Mouse (Mus musculus): ENCODE data around the gene Fam151a.
A peak's percentile ranks its signal among the peaks of the same experiment; 100 is the strongest.
"Not testable (repeated sequence)": the region's sequence is repeated elsewhere in the genome, so short reads cannot be mapped to it uniquely, and the experiment has no call there.

The Fam151a gene

DNA sequence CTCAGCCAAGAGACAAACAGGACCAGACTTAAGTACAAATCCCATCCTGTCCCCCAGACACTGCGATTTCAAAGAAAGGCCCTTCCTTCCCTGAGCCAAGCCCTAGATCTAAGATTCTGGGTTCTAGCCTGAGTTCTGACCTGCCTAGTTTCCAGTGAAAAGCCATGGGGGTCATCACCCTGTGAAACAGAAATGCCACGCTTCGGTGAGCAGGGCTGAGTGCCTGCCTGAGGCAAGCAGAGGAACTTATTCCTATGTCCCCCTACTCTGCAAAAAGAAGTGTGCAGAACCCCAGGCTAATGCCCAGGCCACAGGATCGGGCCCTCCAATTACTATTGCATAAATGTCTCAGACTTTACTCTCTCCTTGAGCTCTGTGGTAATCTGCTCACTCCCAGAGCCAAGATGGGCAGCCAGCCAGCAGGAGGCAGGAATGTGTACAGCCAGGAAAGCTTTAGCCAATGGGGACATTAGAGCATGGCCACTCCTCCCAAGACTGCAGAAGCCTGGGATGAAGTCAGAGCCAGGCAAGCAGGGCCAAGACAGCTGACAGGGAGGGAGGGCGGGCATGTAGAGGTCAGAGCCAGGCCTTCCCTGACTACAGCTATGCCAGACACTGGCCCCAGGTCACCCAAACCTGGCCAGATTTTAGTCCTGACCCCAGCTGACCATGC, 44.6 kb downstream of the Fam151a start:
- DNase-seq (ENCODE audit: low spot score), result peak; percentile 94

DNA sequence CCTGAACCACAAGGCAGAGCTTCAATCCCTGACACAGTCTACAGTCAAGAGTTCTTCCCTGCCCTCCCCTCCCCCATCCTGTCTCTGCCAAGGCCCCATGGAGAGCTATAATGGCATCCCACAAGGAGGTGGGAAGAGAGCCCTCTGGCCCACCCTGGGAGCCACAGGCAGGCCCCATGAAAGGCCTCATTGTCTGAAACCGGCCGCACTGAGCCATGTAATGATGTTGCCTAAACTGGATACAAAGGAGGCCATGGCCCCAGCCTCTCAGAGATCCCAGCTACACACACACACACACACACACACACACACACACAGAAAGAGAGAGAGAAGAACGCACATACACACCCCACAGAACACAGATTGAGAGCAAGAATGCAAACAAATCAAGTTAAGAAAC, 46.4 kb downstream of the Fam151a start:
- no peak for DNase-seq (ENCODE audit: low spot score)

- no peak for DNase-seq (ENCODE audit: low spot score)
Measured at GRCm38 (mm10) chr4:106783137-106783536, 49.4 kb downstream of the Fam151a start.

GRCm38 (mm10) chr4:106784806-106785205, 51.1 kb downstream of the Fam151a start:
- no peak for DNase-seq (ENCODE audit: low spot score)

DNA sequence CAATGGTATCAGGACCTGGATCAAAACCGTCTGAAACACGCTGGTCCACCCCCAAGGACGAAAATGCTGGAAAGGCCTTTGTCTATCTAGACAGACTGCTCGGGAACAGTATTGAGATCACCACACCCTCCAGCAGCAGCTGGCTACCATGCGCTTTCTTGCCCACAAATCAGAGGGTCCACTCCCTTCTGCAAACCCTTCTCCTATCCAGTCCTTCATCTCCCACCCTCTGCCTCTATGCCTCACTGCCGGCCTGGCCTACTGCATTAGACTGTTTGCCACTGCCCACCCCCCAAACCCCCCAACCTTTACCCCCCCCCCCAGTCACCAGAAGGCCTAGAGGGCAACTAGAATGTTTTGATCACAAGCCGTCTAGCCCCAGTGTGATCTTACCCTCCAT, 51.7 kb downstream of the Fam151a start:
- no peak for DNase-seq (ENCODE audit: low spot score)

DNA sequence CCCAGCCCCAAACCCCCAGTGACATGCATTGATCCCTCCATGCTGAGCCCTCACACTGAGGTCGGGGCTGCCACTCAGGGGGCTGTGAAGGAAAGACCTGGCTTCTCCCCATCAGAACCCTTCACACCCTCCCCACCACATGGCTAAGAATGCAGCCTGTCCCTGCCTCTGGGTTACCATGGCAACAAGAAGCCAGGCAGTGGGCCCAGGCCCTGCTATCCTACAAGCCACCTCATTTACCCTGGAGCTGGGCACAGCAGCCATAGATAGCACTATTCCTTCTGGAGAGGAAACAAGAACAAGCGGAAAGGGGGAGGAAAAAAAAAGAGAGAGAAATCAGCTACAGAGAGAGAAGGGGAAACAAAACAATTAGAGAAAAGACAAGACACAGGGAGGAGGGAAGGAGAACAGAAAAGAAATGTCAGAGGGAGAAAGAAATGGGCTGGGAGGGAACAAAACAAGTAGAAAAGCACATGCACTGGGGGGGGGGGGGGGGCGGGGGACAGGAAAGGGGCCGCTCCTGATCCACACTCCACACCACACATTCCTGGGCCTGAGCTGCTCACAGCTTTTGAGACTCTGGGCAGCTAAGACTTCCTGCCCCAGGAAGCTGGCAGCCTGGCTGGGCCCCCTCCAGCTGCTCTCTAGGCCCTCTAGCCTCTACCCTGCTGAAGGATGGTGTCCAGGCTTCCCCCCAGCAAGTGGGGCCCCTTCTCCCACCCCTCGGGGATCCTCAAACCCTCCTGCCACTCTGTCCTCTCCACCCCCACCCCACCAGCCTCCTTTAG, 52.3 kb downstream of the Fam151a start:
- DNase-seq (ENCODE audit: low spot score), result peak; percentile 37

- peak; percentile 27 for DNase-seq (ENCODE audit: low spot score)
Measured at GRCm38 (mm10) chr4:106787830-106788229, 54.1 kb downstream of the Fam151a start.

- DNase-seq (ENCODE audit: low spot score), result no peak
Measured at GRCm38 (mm10) chr4:106788627-106789026, 54.9 kb downstream of the Fam151a start.

GRCm38 (mm10) chr4:106789705-106790104, 56.0 kb downstream of the Fam151a start:
- DNase-seq (ENCODE audit: low spot score), result no peak

- not testable (repeated sequence) for DNase-seq (ENCODE audit: low spot score)
Measured at GRCm38 (mm10) chr4:106790218-106790617, 56.5 kb downstream of the Fam151a start.

DNA sequence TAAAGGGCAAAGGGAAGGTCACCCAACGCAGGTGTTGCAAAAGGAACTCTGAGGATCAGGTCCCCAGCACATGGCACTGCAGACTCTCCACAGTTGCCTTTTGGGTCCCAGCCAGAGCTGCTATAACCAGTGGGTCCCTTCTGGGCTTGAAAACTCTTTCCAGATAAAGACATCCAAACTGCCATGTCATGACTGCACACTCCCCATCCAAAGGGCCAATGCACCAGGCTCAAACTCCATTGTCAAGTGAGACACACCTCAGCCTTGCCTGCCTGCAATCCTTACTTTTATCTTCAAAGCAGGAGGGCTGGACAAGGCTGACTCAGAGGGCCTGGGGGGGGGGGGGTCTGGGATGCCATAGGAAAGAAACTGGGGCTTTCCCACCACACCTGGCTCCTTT, 57.2 kb downstream of the Fam151a start:
- no peak for DNase-seq (ENCODE audit: low spot score)

- DNase-seq (ENCODE audit: low spot score), result no peak
Measured at GRCm38 (mm10) chr4:106792276-106792675, 58.6 kb downstream of the Fam151a start.

DNA sequence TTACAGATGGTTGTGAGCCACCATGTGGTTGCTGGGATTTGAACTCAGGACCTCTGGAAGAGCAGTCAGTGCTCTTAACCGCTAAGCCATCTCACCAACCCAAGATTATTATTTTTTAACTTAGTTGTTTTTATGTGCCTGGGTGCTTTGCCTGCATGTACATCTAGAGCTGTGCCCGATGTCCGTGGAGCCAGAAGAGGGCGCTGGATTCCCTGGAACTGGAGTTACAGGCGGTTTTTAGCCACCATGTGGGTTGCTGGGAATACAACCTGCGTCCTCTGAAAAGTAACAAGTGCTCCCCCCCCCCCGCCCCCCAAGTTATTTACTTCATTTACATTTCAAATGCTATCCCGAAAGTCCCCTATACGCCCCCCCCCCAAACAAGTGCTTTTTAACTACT, 60.1 kb downstream of the Fam151a start:
- DNase-seq (ENCODE audit: low spot score), result not testable (repeated sequence)

- no peak for DNase-seq (ENCODE audit: low spot score)
Measured at GRCm38 (mm10) chr4:106794247-106794646, 60.6 kb downstream of the Fam151a start.

GRCm38 (mm10) chr4:106795289-106795688, 61.6 kb downstream of the Fam151a start:
- DNase-seq (ENCODE audit: low spot score), result no peak

Data from ovary, postnatal 36 days (tissue).